Mouse (Mus musculus) cerebellum, adult 9-10 months (tissue): ENCODE measurements around the gene Olfr450.

Source experiments
- DNase-seq: peaks from one replicate; pipeline ENCODE4 v3.0.0; 2022

Gene Olfr450

DNA sequence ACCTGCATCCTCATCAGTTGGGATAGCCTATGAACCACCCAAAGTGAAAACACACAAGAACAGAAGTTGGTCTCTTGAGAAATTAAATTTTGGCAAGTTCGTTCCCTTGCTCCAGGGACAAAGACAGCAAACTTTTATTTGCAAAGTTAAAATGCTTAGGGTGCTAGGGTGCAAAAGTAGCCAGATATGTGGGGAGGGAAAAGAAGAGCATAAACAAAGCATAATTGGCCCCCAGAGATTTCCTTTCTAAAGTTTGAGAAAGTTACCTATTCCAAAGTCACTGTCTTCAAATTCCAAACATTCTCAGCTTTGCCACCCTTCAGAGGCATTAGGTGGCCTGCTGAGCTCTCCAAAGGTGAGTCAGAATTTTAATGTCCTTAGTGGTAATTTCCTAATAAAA lies at the start of gene Olfr450:
TSS of gene Olfr450 (plus strand) at position 301 of the 400 bp plus-strand sequence.
- no peak for DNase-seq

DNA sequence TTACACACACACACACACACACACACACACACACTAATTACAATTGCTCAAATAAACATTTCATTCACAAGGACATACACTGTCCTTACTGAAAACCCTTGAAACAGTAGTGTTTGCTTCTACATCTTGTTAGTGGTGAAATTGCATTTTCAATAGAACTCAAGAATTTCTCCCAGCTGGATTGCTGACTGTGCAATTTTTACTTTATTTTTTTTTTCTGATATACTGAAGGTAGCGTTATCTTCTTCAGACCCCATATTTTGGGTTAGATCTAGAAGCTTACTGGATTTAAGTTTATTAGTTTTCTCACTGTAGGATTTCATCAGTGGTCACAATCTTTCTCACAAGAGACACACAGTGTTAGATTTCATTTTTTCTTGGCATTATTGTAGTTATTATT lies 34.7 kb upstream of the Olfr450 start:
- DNase-seq = no peak

DNA sequence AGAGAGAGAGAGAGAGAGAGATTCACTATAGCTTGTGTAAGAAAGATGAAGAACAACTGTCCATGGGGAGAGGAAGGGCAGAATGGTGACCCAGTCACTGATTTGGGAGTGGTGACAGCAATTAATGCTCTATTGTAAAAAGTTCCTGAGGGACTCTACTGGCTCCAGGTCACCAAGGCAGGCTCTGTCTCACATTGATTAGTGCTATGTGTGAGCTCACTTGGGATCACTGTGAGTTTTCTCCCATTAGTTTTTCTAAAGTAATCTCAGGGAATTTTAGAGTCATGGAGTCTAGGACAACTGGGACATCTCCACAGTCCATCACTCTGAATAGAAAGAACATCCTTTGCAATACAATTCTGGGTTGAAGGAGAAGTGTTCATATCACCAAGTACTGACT lies 26.9 kb upstream of the Olfr450 start, which contains the start of gene Olfr452:
TSS of gene Olfr452 (plus strand) at position 301 of the 400 bp plus-strand sequence.
- no peak for DNase-seq

DNA sequence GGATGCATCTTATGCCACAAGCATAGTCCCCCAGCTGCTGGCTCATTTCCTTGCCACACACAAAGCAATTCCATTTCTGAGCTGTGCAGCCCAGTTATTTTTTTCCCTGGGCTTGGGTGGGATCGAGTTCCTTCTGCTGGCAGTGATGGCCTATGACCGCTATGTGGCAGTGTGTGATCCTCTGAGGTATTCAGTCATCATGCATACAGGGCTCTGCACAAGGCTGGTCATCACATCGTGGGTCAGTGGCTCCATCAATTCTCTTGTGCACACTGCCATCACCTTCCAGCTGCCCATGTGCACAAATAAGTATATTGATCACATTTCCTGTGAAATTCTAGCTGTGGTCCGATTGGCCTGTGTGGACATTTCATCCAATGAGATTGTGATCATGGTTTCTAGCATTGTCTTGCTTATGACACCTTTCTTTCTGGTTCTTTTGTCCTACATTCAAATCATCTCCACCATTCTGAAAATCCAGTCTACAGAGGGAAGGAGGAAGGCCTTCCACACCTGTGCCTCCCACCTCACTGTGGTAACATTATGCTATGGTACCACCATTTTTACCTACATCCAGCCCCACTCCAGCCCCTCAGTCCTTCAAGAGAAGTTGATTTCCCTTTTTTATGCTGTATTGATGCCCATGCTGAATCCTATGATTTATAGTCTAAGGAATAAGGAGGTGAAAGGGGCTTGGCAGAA lies 21.3 kb upstream of the Olfr450 start:
- DNase-seq = no peak

DNA sequence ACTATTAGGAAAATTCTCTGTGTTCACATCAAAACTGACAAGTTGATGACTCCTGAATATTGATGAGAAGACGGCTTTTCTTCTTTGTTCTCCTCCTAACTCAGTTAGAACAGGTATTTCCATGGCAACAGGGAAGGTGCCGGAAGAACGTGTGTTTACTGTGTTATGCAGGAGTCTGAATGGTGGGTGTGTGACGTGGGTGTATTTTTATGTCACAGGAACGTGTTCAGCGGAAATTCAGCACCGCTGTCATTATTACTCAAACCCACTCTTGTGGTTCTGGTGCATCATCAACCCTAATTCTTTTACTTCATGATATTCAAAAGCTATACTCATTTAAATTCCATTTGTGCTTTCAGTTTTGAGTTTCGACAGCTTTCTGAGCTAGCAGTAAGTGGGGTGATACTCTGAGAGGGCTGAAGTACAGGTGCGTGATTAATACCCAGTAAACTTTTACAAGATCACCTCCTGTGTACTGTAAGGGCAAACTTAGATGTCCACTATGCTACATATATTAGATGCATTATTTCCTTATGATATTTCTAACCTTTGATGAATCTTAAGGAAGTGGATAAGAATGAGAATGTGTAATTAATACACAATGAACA lies 20.7 kb upstream of the Olfr450 start:
- DNase-seq = no peak

DNA sequence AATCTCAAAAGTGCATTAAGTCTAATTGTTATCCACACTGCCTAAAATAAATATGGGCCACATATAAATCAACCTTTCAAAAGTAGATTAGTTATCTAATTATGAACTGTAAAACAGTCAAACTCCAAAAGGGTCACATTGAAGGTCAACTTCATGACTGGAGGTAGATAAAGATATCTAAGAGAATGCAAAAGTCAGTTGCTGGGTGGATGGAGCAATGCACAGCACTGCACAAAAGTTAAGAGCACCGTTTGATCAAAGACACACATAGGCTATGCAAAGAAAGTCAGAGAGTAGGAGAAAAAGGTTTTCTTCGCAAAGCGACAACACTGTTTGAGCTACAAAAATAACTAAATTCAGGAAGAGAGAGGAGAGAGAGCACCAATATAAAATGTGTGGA lies 16.8 kb upstream of the Olfr450 start:
- no peak for DNase-seq

DNA sequence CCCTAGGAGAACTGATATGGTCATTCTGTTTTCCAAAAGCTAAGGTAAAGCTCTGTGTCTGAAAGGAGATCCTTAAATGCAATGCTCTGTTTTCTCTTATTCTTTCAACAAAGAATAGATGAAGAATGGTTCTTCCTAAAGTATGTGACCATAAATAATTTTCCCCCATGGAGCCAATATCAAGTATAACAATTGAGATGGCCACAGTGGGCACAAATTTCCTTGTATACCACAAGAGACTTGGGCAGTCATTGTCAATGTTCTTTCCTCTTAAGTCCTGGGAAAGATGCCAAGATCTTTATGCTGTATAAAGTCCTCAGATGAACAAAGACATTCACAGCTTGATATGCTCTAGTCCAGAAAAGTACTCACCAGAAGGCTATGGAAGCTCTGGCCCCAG lies 22.3 kb downstream of the Olfr450 start, which contains the start of gene Olfr449:
TSS of gene Olfr449 (plus strand) at position 301 of the 400 bp plus-strand sequence.
- no peak for DNase-seq

DNA sequence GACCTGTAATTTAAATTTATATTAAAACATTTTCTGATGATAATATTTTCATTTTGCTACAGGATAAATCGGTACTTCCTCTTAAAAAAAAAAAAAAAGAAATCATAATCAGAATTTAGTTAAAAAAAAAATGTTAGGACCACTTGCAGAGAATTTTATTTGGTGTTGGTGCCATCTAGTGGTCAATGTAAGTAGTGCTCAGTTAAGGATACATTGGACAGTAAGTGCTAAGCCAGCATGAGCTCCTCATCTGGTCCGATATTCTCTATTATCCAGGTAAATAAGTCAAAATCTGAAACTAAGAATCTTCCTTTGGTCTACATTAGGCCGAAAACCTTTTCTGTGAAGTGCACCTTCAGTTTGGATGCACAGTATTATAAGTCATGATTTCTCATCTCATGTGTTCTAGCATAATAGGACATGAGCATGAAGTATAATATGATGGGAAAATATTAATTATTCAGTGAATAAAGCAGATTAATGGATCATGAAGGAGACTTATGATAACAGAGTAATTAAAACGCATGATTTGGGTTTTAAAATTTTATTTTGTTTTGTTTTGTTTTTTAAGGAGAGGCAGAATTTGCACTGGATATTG lies 48.6 kb downstream of the Olfr450 start:
- DNase-seq = peak; percentile 61
